Mouse (Mus musculus) testis, adult 2 months (tissue): Measurements from ENCODE around the gene Flt3. TPM values are rescaled to one million over a fixed set of nuclear protein-coding genes. Genes with fewer than 3 reads are reported as not detected.

Experiments used
- H3K27ac ChIP-seq: fragments of 200-500 bp; 2 replicates; pipeline ENCODE4 v1.5.1; 2012; ENCODE audit warnings: low read depth, low read length; ENCODE audit not compliant: control insufficient read depth, insufficient read depth
- H3K27me3 ChIP-seq: fragments of 200-500 bp; 2 replicates; pipeline ENCODE4 v1.6.1; 2012; ENCODE audit warnings: mild to moderate bottlenecking, low read length, moderate library complexity; ENCODE audit not compliant: control insufficient read depth, insufficient read depth
- H3K36me3 ChIP-seq: fragments of 200-500 bp; 2 replicates; pipeline ENCODE4 v1.6.1; 2012; ENCODE audit warnings: mild to moderate bottlenecking, low read length; ENCODE audit not compliant: control insufficient read depth, insufficient read depth
- H3K4me1 ChIP-seq: fragments of 200-500 bp; 2 replicates; pipeline ENCODE4 v1.6.1; 2012; ENCODE audit warnings: low read length; ENCODE audit not compliant: control insufficient read depth, insufficient read depth
- H3K4me3 ChIP-seq: fragments of 200-500 bp; 2 replicates; pipeline ENCODE4 v1.5.1; 2012; ENCODE audit warnings: low read depth, mild to moderate bottlenecking, low read length, moderate library complexity, mixed read lengths; ENCODE audit not compliant: control insufficient read depth
- CTCF ChIP-seq: fragments of 200-500 bp; IDR thresholded peaks from 2 replicates; pipeline ENCODE4 v1.5.1; 2012; ENCODE audit warnings: low read depth, mild to moderate bottlenecking, inconsistent platforms, low read length, moderate library complexity; ENCODE audit not compliant: control insufficient read depth, insufficient read depth, insufficient replicate concordance
- POLR2A ChIP-seq: fragments of 200-500 bp; IDR thresholded peaks from 2 replicates; pipeline ENCODE4 v1.6.1; 2012; ENCODE audit warnings: low read depth, mild to moderate bottlenecking, inconsistent platforms, low read length, moderate library complexity; ENCODE audit not compliant: control insufficient read depth
- polyA plus RNA-seq: library from polyadenylated mRNA; depleted of rRNA; stranded (reverse); fragments of >200 nt; gene quantifications from 2 replicates; pipeline ENCODE4 v1.2.3, GENCODE M21; 2012

Flt3 gene
- polyA plus RNA-seq, 1 experiment, result 1.0 TPM

DNA sequence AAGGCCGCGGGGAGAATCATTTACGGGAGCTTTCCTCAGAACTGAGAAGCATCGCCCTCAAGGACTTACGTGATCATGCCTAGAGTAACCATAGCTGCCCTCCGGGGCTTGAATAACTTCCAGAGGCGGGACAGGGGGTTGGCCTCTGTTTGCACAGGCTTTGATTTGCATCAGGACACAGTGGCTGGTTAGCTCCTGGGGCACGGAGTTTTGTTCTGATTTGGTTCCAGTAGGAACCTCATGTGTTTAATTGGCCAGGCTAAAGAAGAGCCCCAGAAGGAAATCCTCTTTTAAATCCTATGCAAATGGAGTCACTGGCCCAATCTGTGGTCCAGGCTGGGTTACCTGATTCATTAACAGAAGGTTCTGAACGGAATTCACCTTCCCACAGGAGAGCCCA lies 61.3 kb downstream of the Flt3 start:
- no peaks in the 10 kb centered on the region for H3K27me3 ChIP-seq
- no peak overlapping the region for H3K4me3 ChIP-seq
- no peaks in the 10 kb centered on the region for H3K36me3 ChIP-seq
- no peak overlapping the region for H3K27ac ChIP-seq
- H3K4me1 ChIP-seq, result no peaks in the 10 kb centered on the region
- TF ChIP-seq POLR2A, result no peak

DNA sequence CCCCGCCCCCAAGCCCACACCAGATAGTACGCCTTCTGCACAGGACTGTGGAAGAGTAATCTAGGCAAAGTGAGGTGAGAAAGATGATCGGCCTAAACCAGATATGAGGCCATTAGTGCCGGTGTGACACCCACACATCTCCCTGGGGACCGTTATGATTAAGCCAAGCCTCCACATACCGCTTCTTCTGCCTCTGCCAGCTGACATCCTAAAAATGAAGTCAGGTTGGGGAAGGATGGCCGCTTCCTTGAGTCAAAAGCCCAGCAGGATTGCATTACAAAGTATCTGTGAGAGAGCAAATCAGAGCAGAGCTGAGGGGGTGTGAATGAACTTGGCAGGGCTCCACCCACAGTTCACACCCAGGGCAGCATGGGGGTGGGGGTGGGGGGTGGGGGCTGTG lies 67.6 kb downstream of the Flt3 start:
- TF ChIP-seq POLR2A (no peak), CTCF (no peak)
- no peak overlapping the region for H3K4me3 ChIP-seq
- H3K27ac ChIP-seq, result no peak overlapping the region
- no peaks in the 10 kb centered on the region for H3K27me3 ChIP-seq
- no peaks in the 10 kb centered on the region for H3K36me3 ChIP-seq
- H3K4me1 ChIP-seq, result no peaks in the 10 kb centered on the region

DNA sequence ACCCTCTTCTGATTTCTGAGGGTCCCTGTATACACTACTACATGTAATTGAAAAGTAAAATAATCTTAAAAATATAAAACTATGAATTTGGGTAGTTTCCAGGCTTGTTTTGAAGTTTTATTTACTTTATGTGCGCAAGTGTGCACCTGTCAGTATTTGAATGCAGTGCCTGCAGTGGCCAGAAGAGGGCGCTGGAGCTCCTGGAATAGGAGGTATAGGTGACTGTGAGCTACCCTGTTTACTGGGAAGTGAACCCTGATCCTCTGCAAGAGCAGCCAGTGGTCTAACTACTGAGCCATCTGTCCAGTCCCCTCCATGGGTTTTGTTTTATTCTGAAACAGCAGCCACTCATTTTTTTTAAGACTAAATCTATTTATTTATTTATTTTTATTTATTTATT lies 68.7 kb downstream of the Flt3 start:
- Histone ChIP-seq H3K36me3 (no peaks in the 10 kb centered on the region), H3K27ac (no peak overlapping the region), H3K4me3 (no peak overlapping the region), H3K4me1 (no peaks in the 10 kb centered on the region), H3K27me3 (no peaks in the 10 kb centered on the region)
- TF ChIP-seq POLR2A, result no peak
- peak; percentile 87; the same call in 1 of the 2 replicates for TF ChIP-seq CTCF

DNA sequence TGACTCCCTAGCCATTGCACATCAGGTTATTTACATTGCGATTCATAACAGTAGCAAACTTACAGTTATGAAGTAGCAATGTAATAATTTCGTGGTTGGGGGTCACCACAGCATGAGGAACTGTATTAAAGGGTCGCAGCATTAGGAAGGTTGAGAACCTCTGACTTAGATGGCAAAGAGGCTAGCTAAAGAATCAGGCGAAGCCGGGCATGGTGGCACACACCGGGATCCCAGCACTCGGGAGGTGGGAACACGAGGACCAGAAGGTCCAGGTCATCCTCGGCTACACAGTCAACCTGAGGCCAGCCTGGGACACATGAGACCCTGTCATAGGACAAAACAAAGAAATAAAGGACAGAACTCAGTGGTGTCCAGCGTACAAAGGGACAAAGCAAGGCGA lies 70.3 kb downstream of the Flt3 start:
- no peak for TF ChIP-seq POLR2A
- no peak for TF ChIP-seq CTCF
- Histone ChIP-seq H3K4me3 (no peak overlapping the region), H3K27me3 (no peaks in the 10 kb centered on the region), H3K27ac (no peak overlapping the region), H3K36me3 (no peaks in the 10 kb centered on the region), H3K4me1 (no peaks in the 10 kb centered on the region)

DNA sequence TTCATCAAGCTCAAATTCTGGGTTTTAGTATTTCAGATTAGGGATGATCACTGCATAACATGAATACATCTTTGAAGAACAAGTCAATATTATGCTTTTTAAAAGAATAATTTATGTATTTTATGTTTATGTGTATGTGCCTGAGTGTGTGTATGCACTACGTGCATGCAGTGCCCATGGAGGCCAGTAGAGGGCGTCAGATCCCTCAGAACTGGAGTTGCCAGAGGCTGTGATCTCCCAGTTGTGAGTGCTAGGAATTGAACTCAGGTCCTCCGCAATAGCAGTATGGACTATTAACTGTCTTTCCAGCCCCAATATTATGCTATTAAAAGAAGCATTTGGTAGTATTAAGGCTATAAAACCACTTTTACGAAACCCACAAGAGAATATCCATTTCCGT lies 72.7 kb downstream of the Flt3 start:
- TF ChIP-seq POLR2A (no peak), CTCF (peak; percentile 71; the same call in 1 of the 2 replicates)
- Histone ChIP-seq H3K4me1 (no peaks in the 10 kb centered on the region), H3K36me3 (no peaks in the 10 kb centered on the region), H3K4me3 (no peak overlapping the region), H3K27me3 (no peaks in the 10 kb centered on the region), H3K27ac (no peak overlapping the region)

DNA sequence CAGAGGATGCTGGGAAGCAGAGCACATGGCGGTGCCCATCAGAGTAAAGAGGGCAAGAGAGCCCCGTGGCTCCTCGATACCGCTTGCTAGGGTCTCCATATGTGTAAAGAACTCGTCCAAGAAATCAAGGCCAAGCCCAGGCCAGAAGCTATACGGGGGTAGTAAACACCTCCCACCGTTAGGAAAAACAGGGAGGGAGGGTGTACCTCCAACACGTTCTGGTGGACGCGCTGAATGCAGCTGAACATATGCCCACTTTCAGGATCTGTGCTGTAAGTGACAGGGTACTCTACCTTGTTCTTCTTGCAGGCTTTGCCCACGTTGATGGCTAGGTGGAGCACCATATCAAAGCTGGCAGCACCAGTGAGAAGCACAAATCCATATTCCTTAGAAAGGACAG lies 74.4 kb downstream of the Flt3 start:
- H3K27ac ChIP-seq, result no peak overlapping the region
- H3K4me1 ChIP-seq, result no peaks in the 10 kb centered on the region
- H3K27me3 ChIP-seq, result no peaks in the 10 kb centered on the region
- no peak for TF ChIP-seq POLR2A
- TF ChIP-seq CTCF, result no peak
- no peaks in the 10 kb centered on the region for H3K36me3 ChIP-seq
- no peak overlapping the region for H3K4me3 ChIP-seq

DNA sequence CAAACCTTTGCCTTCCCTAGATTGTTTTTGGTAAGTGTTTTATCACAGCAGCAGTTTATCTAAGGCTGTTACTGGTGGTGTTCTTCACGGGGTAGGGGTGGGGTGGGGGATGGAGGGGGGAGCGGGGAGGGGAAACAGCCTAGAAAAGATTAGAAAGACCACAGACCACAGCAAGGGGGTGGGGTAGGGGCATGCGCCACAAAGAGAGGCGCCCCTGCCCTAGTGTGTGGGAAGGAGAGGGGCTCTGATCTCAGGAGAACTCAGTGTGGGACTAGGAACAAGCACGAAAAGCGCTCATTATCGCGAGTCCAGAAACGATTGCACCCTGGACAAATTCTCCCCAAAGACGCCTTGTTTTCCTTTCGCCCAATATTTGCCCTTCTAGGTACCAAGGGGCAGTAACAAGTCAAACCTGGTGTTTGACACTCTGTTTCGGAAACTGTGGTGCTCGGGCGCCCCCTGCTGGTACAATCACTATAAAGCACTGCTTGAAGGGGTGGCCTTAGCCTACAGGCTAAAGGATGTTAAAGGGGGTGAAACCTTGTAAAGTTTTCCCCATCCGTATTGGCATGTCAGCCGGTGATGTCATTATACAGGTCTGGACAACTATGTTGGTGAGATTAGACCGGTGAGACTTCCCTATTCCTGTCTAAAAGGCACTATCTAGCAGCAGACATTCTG lies 76.9 kb downstream of the Flt3 start:
- Histone ChIP-seq H3K36me3 (no peaks in the 10 kb centered on the region), H3K4me3 (no peak overlapping the region), H3K4me1 (no peaks in the 10 kb centered on the region), H3K27ac (no peak overlapping the region), H3K27me3 (no peaks in the 10 kb centered on the region)
- peak; percentile 82 for TF ChIP-seq CTCF
- no peak for TF ChIP-seq POLR2A

DNA sequence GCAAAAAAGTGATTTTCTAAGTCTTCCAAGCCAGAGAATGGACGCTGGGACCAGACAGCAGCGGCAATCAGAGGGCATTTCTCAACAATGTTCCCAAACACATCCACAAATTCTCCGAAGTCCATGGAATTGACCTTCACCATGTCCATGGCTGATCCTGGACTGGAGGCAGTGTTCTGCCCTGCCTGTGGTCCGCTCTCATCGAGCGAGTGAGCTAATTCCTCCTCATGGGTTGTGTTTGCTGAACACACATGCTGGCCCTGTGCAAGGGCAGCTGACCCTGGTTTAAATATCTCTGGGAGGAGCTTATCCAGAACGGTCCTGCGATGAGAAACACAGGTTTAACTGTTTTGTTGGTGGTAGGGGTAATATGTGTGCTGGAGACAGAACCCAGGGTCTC lies 78.1 kb downstream of the Flt3 start, which contains the start of gene Urad:
TSS of gene Urad (minus strand) at position 258 of the 400 bp plus-strand sequence.
- Histone ChIP-seq H3K36me3 (no peaks in the 10 kb centered on the region), H3K27ac (no peak within 1 kb of the TSS), H3K4me3 (no peak within 1 kb of the TSS), H3K27me3 (no peaks in the 10 kb centered on the region), H3K4me1 (no peaks in the 10 kb centered on the region)
- no peak for TF ChIP-seq CTCF
- TF ChIP-seq POLR2A, result no peak
